Mouse (Mus musculus) adrenal gland, postnatal 14 days (tissue): ENCODE measurements around the gene Chmp3. TPM values are rescaled to one million over a fixed set of nuclear protein-coding genes. Genes with fewer than 3 reads are reported as not detected.

Experiments used
- DNase-seq: peaks from one replicate; pipeline ENCODE4 v3.0.0; 2021; ENCODE audit warnings: mixed read lengths
- long read RNA-seq, 2 experiments: library from polyadenylated mRNA; stranded (forward); transcript quantifications; one replicate each; pipeline ENCODE4 v2.0.0; 2021
- total RNA-seq: library from RNA; stranded (reverse); gene quantifications from 2 replicates; pipeline ENCODE4 v1.2.3, GENCODE M21; 2021

The Chmp3 gene
- 99.8 and 107 TPM in 2 replicates for total RNA-seq
- long read RNA-seq, experiment 1, transcript Chmp3-201 (6 exons, 2,654 nt), result major isoform, 94 of 125 reads
- long read RNA-seq, experiment 1, partial matches to known transcripts, result 4 of 125 reads
- long read RNA-seq, experiment 1, other reads (novel, unspliced or antisense), result 27 of 125 reads
- long read RNA-seq, experiment 2, transcript Chmp3-201 (6 exons, 2,654 nt), result major isoform, 75 of 98 reads
- long read RNA-seq, experiment 2, partial matches to known transcripts, result 10 of 98 reads
- long read RNA-seq, experiment 2, other reads (novel, unspliced or antisense), result 11 of 98 reads

- peak; percentile 98 for DNase-seq
Observed at GRCm38 (mm10) chr6:71543686-71544499, at the start of gene Chmp3. Chmp3 (plus strand) TSS chr6:71543797.

- DNase-seq, result peak; percentile 75
Observed at GRCm38 (mm10) chr6:71494341-71495020, 49.1 kb upstream of the Chmp3 start.

- no peak for DNase-seq
Observed at GRCm38 (mm10) chr6:71500575-71500974, 43.0 kb upstream of the Chmp3 start.

- DNase-seq, result no peak
Observed at GRCm38 (mm10) chr6:71503001-71503400, 40.6 kb upstream of the Chmp3 start.

- DNase-seq, result no peak
Observed at GRCm38 (mm10) chr6:71503670-71504069, 39.9 kb upstream of the Chmp3 start.

GRCm38 (mm10) chr6:71504091-71504490 lies 39.5 kb upstream of the Chmp3 start:
- DNase-seq, result peak; percentile 22

GRCm38 (mm10) chr6:71505671-71506070 lies 37.9 kb upstream of the Chmp3 start:
- no peak for DNase-seq

- DNase-seq, result no peak
Observed at GRCm38 (mm10) chr6:71519476-71519875, 24.1 kb upstream of the Chmp3 start.

- DNase-seq, result peak; percentile 11
Observed at GRCm38 (mm10) chr6:71525556-71525955, 18.0 kb upstream of the Chmp3 start.

GRCm38 (mm10) chr6:71527056-71527455 lies 16.5 kb upstream of the Chmp3 start:
- no peak for DNase-seq

- DNase-seq, result no peak
Observed at GRCm38 (mm10) chr6:71527826-71528225, 15.8 kb upstream of the Chmp3 start.

- DNase-seq, result no peak
Observed at GRCm38 (mm10) chr6:71530176-71530575, 13.4 kb upstream of the Chmp3 start.

- DNase-seq, result peak; percentile 50
Observed at GRCm38 (mm10) chr6:71537286-71537685, 6.3 kb upstream of the Chmp3 start.

GRCm38 (mm10) chr6:71555507-71555951 lies 11.9 kb downstream of the Chmp3 start:
- peak; percentile 75 for DNase-seq

- DNase-seq, result no peak
Observed at GRCm38 (mm10) chr6:71556826-71557225, 13.2 kb downstream of the Chmp3 start.

- DNase-seq, result no peak
Observed at GRCm38 (mm10) chr6:71568616-71569015, 25.0 kb downstream of the Chmp3 start.

GRCm38 (mm10) chr6:71569025-71569424 lies 25.4 kb downstream of the Chmp3 start:
- peak; percentile 24 for DNase-seq

GRCm38 (mm10) chr6:71575359-71575758 lies 31.8 kb downstream of the Chmp3 start:
- DNase-seq, result no peak

GRCm38 (mm10) chr6:71579478-71579877 lies 35.9 kb downstream of the Chmp3 start:
- DNase-seq, result no peak

- DNase-seq, result no peak
Observed at GRCm38 (mm10) chr6:71583198-71583597, 39.6 kb downstream of the Chmp3 start.

- no peak for DNase-seq
Observed at GRCm38 (mm10) chr6:71589401-71589800, 45.8 kb downstream of the Chmp3 start.

- DNase-seq, result peak; percentile 24
Observed at GRCm38 (mm10) chr6:71590154-71590553, 46.6 kb downstream of the Chmp3 start.

- no peak for DNase-seq
Observed at GRCm38 (mm10) chr6:71607756-71608155, 64.2 kb downstream of the Chmp3 start.
